Mouse (Mus musculus) stomach, embryonic 15.5 days (tissue): ENCODE data around the gene Agpat4. TPM values are rescaled to one million over a fixed set of nuclear protein-coding genes. Genes with fewer than 3 reads are reported as not detected.
A peak's percentile ranks its signal among the peaks of the same experiment; 100 is the strongest.

Experiments
- ATAC-seq: fragments of 200-750 bp; cut with Nextera tagmentation; 2 replicates; pipeline ENCODE4 v1.8.0; 2017; ENCODE audit warnings: low read depth, moderate number of reproducible peaks, moderate TSS enrichment; ENCODE audit not compliant: insufficient read depth, low FRiP score
- H3K27ac ChIP-seq: fragments of 300-500 bp; sonication (generic); 2 replicates; pipeline ENCODE4 v1.5.1; 2015; ENCODE audit warnings: mild to moderate bottlenecking, inconsistent platforms
- H3K27me3 ChIP-seq: fragments of 300-500 bp; sonication (generic); replicated peaks from 2 replicates; pipeline ENCODE4 v1.6.1; 2015; ENCODE audit warnings: inconsistent platforms
- H3K36me3 ChIP-seq: fragments of 300-500 bp; sonication (generic); 2 replicates; pipeline ENCODE4 v1.6.1; 2015; ENCODE audit warnings: inconsistent platforms
- H3K4me1 ChIP-seq: fragments of 300-500 bp; sonication (generic); 2 replicates; pipeline ENCODE4 v1.6.1; 2015; ENCODE audit warnings: inconsistent platforms
- H3K4me2 ChIP-seq: fragments of 300-500 bp; sonication (generic); 2 replicates; pipeline ENCODE4 v1.6.1; 2015; ENCODE audit warnings: mild to moderate bottlenecking, inconsistent platforms
- H3K4me3 ChIP-seq: fragments of 300-500 bp; sonication (generic); replicated peaks from 2 replicates; pipeline ENCODE4 v1.5.1; 2015; ENCODE audit warnings: inconsistent platforms
- H3K9ac ChIP-seq: fragments of 300-500 bp; sonication (generic); 2 replicates; pipeline ENCODE4 v1.6.1; 2015; ENCODE audit warnings: inconsistent platforms
- H3K9me3 ChIP-seq: fragments of 300-500 bp; sonication (generic); 2 replicates; pipeline ENCODE4 v1.6.1; 2016; ENCODE audit warnings: inconsistent platforms
- WGBS: fragments of 180-500 bp; shearing (Covaris S2); methylation state at CpG from one replicate; pipeline ENCODE4 v1.1.7; 2015; 5-methylcytosine and 5-hydroxymethylcytosine counted together
- polyA plus RNA-seq: library from polyadenylated mRNA; unstranded; fragments of >200 nt; fragmentation: Nextera tagmentation; extraction: Ambion mirVana; gene quantifications from 2 replicates; pipeline ENCODE4 v1.2.1, GENCODE M21; 2015

Gene Agpat4
- polyA plus RNA-seq, 1 experiment from 2014 or later, result 32.5 TPM

DNA sequence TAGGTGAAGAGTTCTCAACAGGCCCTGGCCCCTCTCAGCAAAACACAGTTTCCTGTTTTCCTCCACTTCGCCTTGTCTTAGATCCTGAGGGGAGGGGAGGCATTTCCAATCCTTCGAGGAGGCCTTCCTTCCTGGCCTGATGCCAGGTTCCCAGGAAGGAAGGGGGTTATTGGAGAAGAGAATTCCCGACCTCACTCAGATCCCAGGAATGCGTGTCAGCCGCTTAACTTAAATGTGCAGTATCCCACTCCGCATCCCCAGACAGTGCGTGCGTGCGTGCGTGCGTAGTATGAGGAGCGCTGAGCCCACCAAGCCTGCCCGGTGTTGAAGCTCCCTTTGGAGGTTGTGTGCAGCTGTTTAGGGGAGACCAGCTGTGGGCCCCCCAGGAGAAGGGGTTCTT lies 44.9 kb downstream of the Agpat4 start:
- H3K27ac ChIP-seq, result no peak overlapping the region
- H3K9ac ChIP-seq, result no peak overlapping the region
- peaks cover 16% of the 10 kb centered on the region for H3K4me1 ChIP-seq
- H3K4me2 ChIP-seq, result no peak overlapping the region
- no peaks in the 10 kb centered on the region for H3K9me3 ChIP-seq
- no peaks in the 10 kb centered on the region for H3K36me3 ChIP-seq
- no peak overlapping the region for H3K4me3 ChIP-seq
- whole genome bisulfite sequencing, result 60% methylated on average over 13 of the region's 13 CpGs
- ATAC-seq, result no peak
- H3K27me3 ChIP-seq, result no peaks in the 10 kb centered on the region

DNA sequence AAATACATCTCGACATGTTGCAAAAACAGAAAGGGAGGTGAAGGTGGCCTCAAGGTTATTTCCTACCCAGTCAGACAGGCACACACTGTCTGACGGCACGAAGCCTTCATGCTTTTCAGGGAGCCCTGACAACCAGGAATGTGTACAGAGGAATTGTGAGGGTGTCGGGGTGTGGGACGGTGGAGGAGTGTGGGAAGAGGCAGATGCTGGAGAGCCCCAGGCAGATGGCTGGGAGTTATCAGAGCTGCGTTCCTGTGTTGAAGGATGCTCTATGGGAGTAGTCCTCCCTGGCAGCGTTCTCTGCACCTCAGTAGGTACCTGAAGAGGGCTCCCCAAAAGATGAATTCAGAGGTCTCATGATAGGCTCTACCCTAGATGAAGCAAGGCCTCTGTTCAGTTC lies 45.4 kb downstream of the Agpat4 start:
- WGBS, result 74% methylated on average over 7 of the region's 7 CpGs
- Histone ChIP-seq H3K9ac (no peak overlapping the region), H3K27me3 (no peaks in the 10 kb centered on the region), H3K27ac (no peak overlapping the region), H3K4me2 (no peak overlapping the region), H3K4me1 (peaks cover 21% of the 10 kb centered on the region), H3K4me3 (no peak overlapping the region), H3K36me3 (no peaks in the 10 kb centered on the region), H3K9me3 (no peaks in the 10 kb centered on the region)
- no peak for ATAC-seq

DNA sequence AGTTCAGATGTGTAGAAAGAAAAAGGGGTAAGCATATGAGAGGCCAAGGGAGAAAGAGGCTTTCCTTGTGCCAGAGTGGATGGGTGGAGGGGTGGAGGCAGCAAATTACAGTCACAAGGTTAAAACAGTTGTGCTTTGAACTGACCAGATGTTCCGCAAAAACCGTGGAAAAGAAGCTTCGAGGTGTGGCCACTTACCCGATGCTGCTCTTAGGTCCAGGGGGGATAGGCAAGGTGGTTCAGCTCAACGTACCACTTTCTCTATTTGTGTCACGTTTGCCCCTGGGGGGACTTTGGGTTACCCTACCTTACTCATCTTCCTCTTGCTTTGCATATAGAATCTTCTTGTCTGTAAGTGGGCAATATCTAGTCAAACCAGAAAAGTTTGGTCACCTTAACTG lies 46.0 kb downstream of the Agpat4 start:
- WGBS, result 87% methylated on average over 6 of the region's 6 CpGs
- Histone ChIP-seq H3K9me3 (no peaks in the 10 kb centered on the region), H3K9ac (no peak overlapping the region), H3K4me2 (no peak overlapping the region), H3K27me3 (no peaks in the 10 kb centered on the region), H3K36me3 (no peaks in the 10 kb centered on the region), H3K4me3 (no peak overlapping the region), H3K27ac (no peak overlapping the region), H3K4me1 (peaks cover 27% of the 10 kb centered on the region)
- ATAC-seq, result no peak

GRCm38 (mm10) chr17:12165009-12165695 lies 46.6 kb downstream of the Agpat4 start:
- H3K9ac ChIP-seq, result no peak overlapping the region
- WGBS, result 82% methylated on average over 11 of the region's 11 CpGs
- no peaks in the 10 kb centered on the region for H3K27me3 ChIP-seq
- no peaks in the 10 kb centered on the region for H3K9me3 ChIP-seq
- no peak overlapping the region for H3K4me3 ChIP-seq
- H3K27ac ChIP-seq, result no peak overlapping the region
- no peaks in the 10 kb centered on the region for H3K36me3 ChIP-seq
- H3K4me1 ChIP-seq, result peaks cover 30% of the 10 kb centered on the region
- ATAC-seq, result no peak
- H3K4me2 ChIP-seq, result no peak overlapping the region

GRCm38 (mm10) chr17:12165701-12166100 lies 47.2 kb downstream of the Agpat4 start:
- Histone ChIP-seq H3K27ac (no peak overlapping the region), H3K4me1 (peaks cover 36% of the 10 kb centered on the region), H3K36me3 (no peaks in the 10 kb centered on the region), H3K4me2 (no peak overlapping the region), H3K27me3 (no peaks in the 10 kb centered on the region), H3K9ac (no peak overlapping the region), H3K4me3 (no peak overlapping the region), H3K9me3 (no peaks in the 10 kb centered on the region)
- WGBS, result 93% methylated on average over 9 of the region's 9 CpGs
- ATAC-seq, result no peak

GRCm38 (mm10) chr17:12168536-12168935 lies 50.0 kb downstream of the Agpat4 start:
- Histone ChIP-seq H3K4me3 (no peak overlapping the region), H3K9me3 (no peaks in the 10 kb centered on the region), H3K27ac (peak overlapping the region; percentile 44), H3K36me3 (no peaks in the 10 kb centered on the region), H3K4me1 (peaks cover 37% of the 10 kb centered on the region), H3K9ac (no peak overlapping the region), H3K4me2 (0 out of 2 replicates have a peak overlapping the region, but pooled peaks have one; percentile 14), H3K27me3 (no peaks in the 10 kb centered on the region)
- 25% methylated on average over 10 of the region's 10 CpGs for WGBS
- peak; percentile 48; the same call in 1 of the 2 replicates for ATAC-seq

DNA sequence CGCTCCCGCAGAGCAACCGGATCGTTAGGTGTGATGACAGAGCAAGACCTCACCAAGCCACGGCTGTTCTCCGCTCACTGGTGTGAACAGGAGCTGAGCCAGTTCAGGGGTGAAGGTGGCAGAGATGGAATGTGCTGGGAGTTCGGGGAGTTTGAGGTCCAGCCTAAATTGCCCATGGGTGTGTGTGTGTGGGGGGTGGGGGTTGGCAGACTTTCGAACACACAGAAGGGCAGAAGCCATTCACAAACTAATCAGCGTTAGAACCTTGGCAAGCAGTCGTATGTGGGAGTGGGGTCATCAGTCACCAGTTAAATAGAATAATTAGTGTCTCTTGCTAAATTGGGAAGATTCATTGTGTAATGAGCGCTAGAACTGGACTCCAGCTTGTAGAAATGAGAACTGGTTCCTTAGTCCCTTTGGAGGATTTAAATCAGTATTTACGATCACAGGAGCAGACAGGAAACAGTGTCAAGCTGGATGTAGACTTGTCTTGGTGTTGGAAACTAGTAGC lies 50.9 kb downstream of the Agpat4 start:
- Histone ChIP-seq H3K9ac (no peak overlapping the region), H3K27ac (peak overlapping the region; percentile 44), H3K9me3 (no peaks in the 10 kb centered on the region), H3K4me3 (no peak overlapping the region), H3K4me1 (peaks cover 30% of the 10 kb centered on the region), H3K36me3 (no peaks in the 10 kb centered on the region), H3K27me3 (no peaks in the 10 kb centered on the region), H3K4me2 (no peak overlapping the region)
- WGBS, result 66% methylated on average over 12 of the region's 12 CpGs
- no peak for ATAC-seq

DNA sequence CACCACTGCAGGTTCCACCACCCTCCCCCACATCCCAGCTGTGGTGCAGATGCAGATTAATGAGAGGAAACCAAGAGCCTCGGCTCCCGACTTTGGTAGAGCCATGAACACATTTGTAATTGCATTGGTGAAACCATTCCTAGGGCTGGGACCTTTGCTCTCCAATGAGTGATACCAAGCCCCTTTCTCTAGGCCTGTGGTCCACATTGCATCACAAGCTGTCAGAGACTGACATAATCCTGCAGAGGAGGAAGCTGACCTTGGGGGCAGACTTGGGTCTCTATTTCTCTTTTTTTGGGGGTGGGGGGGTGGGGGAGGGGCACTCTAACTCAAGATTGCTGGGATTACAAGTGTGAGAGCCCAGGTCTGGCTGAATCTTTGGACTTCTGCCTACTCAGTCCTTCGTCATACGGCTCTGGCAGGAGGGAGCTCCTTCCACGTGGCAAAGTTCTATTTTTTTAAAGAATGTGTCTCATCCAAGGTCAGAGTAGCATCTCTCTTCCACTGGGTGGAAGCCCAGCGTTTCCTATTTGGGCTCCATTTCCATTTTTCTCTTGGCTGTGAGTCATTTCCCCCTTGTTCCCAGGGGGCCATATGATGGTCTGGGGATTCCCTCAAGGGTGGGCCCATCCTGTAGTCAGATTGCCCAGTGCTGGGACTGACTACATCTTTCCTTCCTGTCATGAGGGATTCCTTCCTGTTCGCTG lies 52.4 kb downstream of the Agpat4 start:
- no peak for ATAC-seq
- no peak overlapping the region for H3K27ac ChIP-seq
- 30% methylated on average over 7 of the region's 7 CpGs for WGBS

GRCm38 (mm10) chr17:12171666-12172065 lies 53.2 kb downstream of the Agpat4 start:
- WGBS, result 63% methylated on average over 2 of the region's 2 CpGs
- Histone ChIP-seq H3K27ac (no peak overlapping the region), H3K4me2 (no peak overlapping the region), H3K4me1 (peaks cover 30% of the 10 kb centered on the region), H3K36me3 (no peaks in the 10 kb centered on the region), H3K27me3 (no peaks in the 10 kb centered on the region), H3K4me3 (no peak overlapping the region), H3K9me3 (no peaks in the 10 kb centered on the region), H3K9ac (no peak overlapping the region)
- ATAC-seq, result no peak

More for the DNA sequence above, 52.4 kb downstream of the Agpat4 start:
- Histone ChIP-seq H3K27me3 (no peaks in the 10 kb centered on the region), H3K9me3 (no peaks in the 10 kb centered on the region), H3K4me3 (no peak overlapping the region), H3K4me2 (no peak overlapping the region), H3K9ac (no peak overlapping the region), H3K36me3 (no peaks in the 10 kb centered on the region), H3K4me1 (peaks cover 30% of the 10 kb centered on the region)

GRCm38 (mm10) chr17:12174221-12174620 lies 55.7 kb downstream of the Agpat4 start:
- 91% methylated on average over 5 of the region's 5 CpGs for WGBS
- no peaks in the 10 kb centered on the region for H3K27me3 ChIP-seq

DNA sequence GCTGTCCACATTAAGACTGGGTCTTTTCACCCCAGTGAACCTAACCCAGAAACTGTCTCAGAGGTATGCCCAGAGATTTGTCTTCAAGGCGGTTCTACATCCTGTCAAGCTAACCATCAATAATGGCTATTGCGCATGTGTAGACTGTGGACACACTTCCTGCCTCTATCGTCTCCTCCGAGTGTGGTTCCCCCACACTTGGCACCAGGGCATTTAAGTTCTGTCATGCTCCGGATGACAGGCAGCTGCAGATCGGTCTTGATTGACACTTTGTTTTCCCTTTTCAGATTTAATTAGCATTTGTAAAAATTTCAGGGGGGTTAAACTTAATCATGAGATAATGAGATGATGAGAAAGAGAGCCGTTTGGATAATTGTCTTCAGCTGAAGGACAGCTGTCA lies 56.4 kb downstream of the Agpat4 start:
- WGBS, result 70% methylated on average over 7 of the region's 7 CpGs
- no peaks in the 10 kb centered on the region for H3K27me3 ChIP-seq
- no peak for ATAC-seq
- no peaks in the 10 kb centered on the region for H3K36me3 ChIP-seq
- peaks cover 12% of the 10 kb centered on the region; the same call in 1 of the 2 replicates for H3K4me1 ChIP-seq
- no peak overlapping the region for H3K9ac ChIP-seq
- no peak overlapping the region for H3K27ac ChIP-seq
- H3K9me3 ChIP-seq, result no peaks in the 10 kb centered on the region
- H3K4me2 ChIP-seq, result no peak overlapping the region
- no peak overlapping the region for H3K4me3 ChIP-seq

More at GRCm38 (mm10) chr17:12174221-12174620, 55.7 kb downstream of the Agpat4 start:
- H3K9ac ChIP-seq, result no peak overlapping the region
- peaks cover 16% of the 10 kb centered on the region for H3K4me1 ChIP-seq
- no peaks in the 10 kb centered on the region for H3K36me3 ChIP-seq
- H3K9me3 ChIP-seq, result no peaks in the 10 kb centered on the region
- no peak for ATAC-seq
- H3K4me3 ChIP-seq, result no peak overlapping the region
- H3K4me2 ChIP-seq, result no peak overlapping the region
- H3K27ac ChIP-seq, result no peak overlapping the region

DNA sequence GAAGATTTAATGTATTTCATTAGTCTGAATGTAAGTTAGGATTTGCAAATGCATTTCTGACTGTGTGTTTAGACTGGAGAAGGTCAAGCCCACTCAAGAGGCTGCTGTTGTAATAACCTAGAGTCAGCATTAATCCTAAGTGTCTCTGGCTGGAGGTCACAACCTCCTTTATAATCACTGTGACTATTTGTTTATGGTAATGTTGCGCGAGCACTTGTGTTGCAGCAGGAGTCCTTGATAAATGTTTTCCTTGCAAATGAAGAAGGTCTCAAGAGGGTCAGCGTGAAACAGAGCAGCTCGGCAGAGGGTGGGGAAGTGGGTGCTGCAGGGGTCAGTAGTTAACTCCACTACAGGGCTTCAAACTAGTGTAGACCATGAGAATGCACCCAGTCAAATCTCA lies 57.1 kb downstream of the Agpat4 start:
- Histone ChIP-seq H3K9ac (no peak overlapping the region), H3K9me3 (no peaks in the 10 kb centered on the region), H3K4me2 (no peak overlapping the region), H3K4me3 (no peak overlapping the region), H3K4me1 (peaks cover 5% of the 10 kb centered on the region; the same call in 1 of the 2 replicates), H3K27ac (no peak overlapping the region), H3K36me3 (no peaks in the 10 kb centered on the region), H3K27me3 (no peaks in the 10 kb centered on the region)
- 38% methylated on average over 4 of the region's 4 CpGs for WGBS
- ATAC-seq, result no peak
